Mouse (Mus musculus) embryonic facial prominence, embryonic 13.5 days (tissue): Measurements from ENCODE around the gene Rb1. TPM values are rescaled to one million over a fixed set of nuclear protein-coding genes. Genes with fewer than 3 reads are reported as not detected.

Source experiments
- ATAC-seq: fragments of 200-750 bp; cut with Nextera tagmentation; 2 replicates; pipeline ENCODE4 v1.8.0; 2017; ENCODE audit warnings: low read depth; ENCODE audit not compliant: insufficient number of reproducible peaks, insufficient read depth, low FRiP score, low TSS enrichment
- H3K27ac ChIP-seq: fragments of 300-500 bp; sonication (generic); 2 replicates; pipeline ENCODE4 v1.5.1; 2015; ENCODE audit warnings: moderate library complexity, mild to moderate bottlenecking, inconsistent platforms
- H3K27me3 ChIP-seq: fragments of 300-500 bp; sonication (generic); 2 replicates; pipeline ENCODE4 v1.6.1; 2015; ENCODE audit warnings: mild to moderate bottlenecking, inconsistent platforms
- H3K36me3 ChIP-seq: fragments of 300-500 bp; sonication (generic); 2 replicates; pipeline ENCODE4 v1.6.1; 2015; ENCODE audit warnings: mild to moderate bottlenecking, inconsistent platforms
- H3K4me1 ChIP-seq: fragments of 300-500 bp; sonication (generic); 2 replicates; pipeline ENCODE4 v1.6.1; 2015; ENCODE audit warnings: inconsistent platforms
- H3K4me2 ChIP-seq: fragments of 300-500 bp; sonication (generic); 2 replicates; pipeline ENCODE4 v1.6.1; 2015; ENCODE audit warnings: moderate library complexity, mild to moderate bottlenecking, inconsistent platforms
- H3K4me3 ChIP-seq: fragments of 300-500 bp; sonication (generic); 2 replicates; pipeline ENCODE4 v1.5.1; 2015; ENCODE audit warnings: mild to moderate bottlenecking, inconsistent platforms
- H3K9ac ChIP-seq: fragments of 300-500 bp; sonication (generic); 2 replicates; pipeline ENCODE4 v1.6.1; 2015; ENCODE audit warnings: mild to moderate bottlenecking, inconsistent platforms
- H3K9me3 ChIP-seq: fragments of 300-500 bp; sonication (generic); 2 replicates; pipeline ENCODE4 v1.6.1; 2016; ENCODE audit warnings: inconsistent platforms
- WGBS: fragments of 180-500 bp; shearing (Covaris S2); methylation state at CpG from one replicate; pipeline ENCODE4 v1.1.7; 2015; ENCODE audit warnings: mixed read lengths; 5-methylcytosine and 5-hydroxymethylcytosine counted together
- microRNA counts: library from miRNA; unstranded; fragments of <30 nt; microRNA quantifications from one replicate; lab custom pipeline; 2016
- microRNA-seq: library from miRNA; unstranded; fragments of <30 nt; microRNA quantifications from one replicate; pipeline ENCODE4, GENCODE M21; 2016
- polyA plus RNA-seq: library from polyadenylated mRNA; unstranded; fragments of >200 nt; fragmentation: Nextera tagmentation; extraction: Ambion mirVana; gene quantifications from 2 replicates; pipeline ENCODE4 v1.2.1, GENCODE M21; 2015

Gene Rb1
- polyA plus RNA-seq, 1 experiment from 2014 or later = 19.1 TPM

DNA sequence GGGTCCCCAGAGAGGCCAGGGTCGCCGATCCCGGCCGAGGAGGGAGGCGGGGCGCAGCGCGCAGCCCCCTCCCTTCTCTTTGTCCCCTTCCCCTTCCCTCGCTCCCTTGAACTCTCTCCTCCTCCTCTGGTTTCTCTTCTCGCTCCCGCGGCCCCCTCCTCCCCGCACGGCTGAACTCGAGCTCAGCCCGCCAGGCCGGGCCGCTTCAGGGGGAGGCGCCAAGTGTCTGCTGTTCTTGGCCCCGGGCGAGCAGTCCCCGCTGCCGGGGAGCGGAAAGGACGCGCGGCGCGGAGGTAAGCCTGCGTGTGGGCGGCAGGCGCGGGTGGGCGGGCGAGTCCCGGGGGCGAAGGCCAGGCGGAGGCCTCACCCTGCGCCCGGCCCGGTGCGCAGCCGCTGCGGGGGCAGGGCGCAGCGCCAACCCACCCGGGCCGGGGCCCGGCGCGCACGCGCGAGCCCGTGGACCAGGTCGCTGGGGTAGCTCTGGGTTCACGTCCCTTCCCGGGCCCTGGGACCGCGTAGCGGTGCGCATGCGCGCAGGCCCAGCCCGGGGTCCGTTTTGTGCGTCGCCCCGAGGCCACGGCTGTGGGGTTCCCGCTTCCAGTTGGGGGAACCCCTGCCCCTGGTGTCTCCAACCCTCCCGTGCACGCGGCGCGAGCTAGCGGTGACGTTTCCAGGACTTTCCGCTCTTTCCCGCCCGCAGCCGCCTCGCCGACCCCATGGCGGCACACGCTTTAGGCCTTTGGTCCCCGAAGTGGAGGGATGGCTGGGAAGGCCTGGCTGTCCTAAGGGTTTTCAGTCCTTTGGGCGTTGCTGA is 182.5 kb downstream of the Rb1 start:
- Histone ChIP-seq H3K27me3 (no peaks in the 10 kb centered on the region), H3K27ac (peak overlapping the region; percentile 100), H3K9ac (peak overlapping the region; percentile 97), H3K36me3 (peaks cover 9% of the 10 kb centered on the region), H3K4me3 (peak overlapping the region; percentile 77), H3K9me3 (no peaks in the 10 kb centered on the region), H3K4me1 (peaks cover 19% of the 10 kb centered on the region), H3K4me2 (peak overlapping the region; percentile 82)
- peak; percentile 90 for ATAC-seq
- under 1% methylated on average over 84 of the region's 88 CpGs for WGBS

GRCm38 (mm10) chr14:73142421-73142895 is 183.2 kb downstream of the Rb1 start:
- H3K9ac ChIP-seq = peak overlapping the region; percentile 97
- H3K4me2 ChIP-seq = peak overlapping the region; percentile 82
- under 1% methylated on average over 11 of the region's 11 CpGs for WGBS
- H3K27ac ChIP-seq = peak overlapping the region; percentile 100
- H3K4me1 ChIP-seq = peaks cover 19% of the 10 kb centered on the region
- ATAC-seq = 0 out of 2 replicates have a peak, but pooled peaks have one; percentile 49
- H3K9me3 ChIP-seq = no peaks in the 10 kb centered on the region
- H3K27me3 ChIP-seq = no peaks in the 10 kb centered on the region
- H3K36me3 ChIP-seq = peaks cover 9% of the 10 kb centered on the region
- H3K4me3 ChIP-seq = peak overlapping the region; percentile 77

- WGBS = 76% methylated on average over 3 of the region's 3 CpGs
- no peak overlapping the region; the same call in 1 of the 2 replicates for H3K4me3 ChIP-seq
Observed at GRCm38 (mm10) chr14:73141800-73142199, 183.8 kb downstream of the Rb1 start.

DNA sequence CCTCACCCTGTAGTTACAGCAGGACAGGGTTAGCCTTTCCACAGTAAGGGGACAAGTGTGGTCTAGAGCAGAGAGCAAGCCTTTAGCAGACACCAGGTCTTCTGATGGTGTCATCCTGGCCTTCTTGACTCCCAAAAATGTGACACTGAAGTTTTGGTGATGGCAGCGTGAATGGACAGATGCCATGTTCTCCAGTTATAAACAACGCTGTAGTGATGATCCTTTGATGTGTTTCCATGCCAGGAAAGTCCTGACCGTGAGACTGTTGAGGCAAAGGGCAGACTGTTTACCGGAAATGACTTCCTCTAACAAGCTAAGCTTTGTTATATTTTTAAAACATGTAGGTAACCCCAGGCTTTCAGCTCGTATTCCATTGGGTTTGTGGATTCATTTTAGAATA is 185.8 kb downstream of the Rb1 start:
- Histone ChIP-seq H3K9ac (no peak overlapping the region), H3K9me3 (no peaks in the 10 kb centered on the region), H3K4me2 (no peak overlapping the region), H3K27me3 (no peaks in the 10 kb centered on the region), H3K4me1 (peaks cover 17% of the 10 kb centered on the region), H3K36me3 (no peaks in the 10 kb centered on the region), H3K27ac (no peak overlapping the region), H3K4me3 (no peak overlapping the region)
- WGBS = 44% methylated on average over 5 of the region's 5 CpGs
- ATAC-seq = no peak

More at GRCm38 (mm10) chr14:73141800-73142199, 183.8 kb downstream of the Rb1 start:
- no peak overlapping the region for H3K9ac ChIP-seq
- no peaks in the 10 kb centered on the region for H3K27me3 ChIP-seq
- no peaks in the 10 kb centered on the region for H3K9me3 ChIP-seq
- peak overlapping the region; percentile 82; the same call in 1 of the 2 replicates for H3K4me2 ChIP-seq
- H3K36me3 ChIP-seq = peaks cover 9% of the 10 kb centered on the region
- no peak for ATAC-seq
- peaks cover 19% of the 10 kb centered on the region for H3K4me1 ChIP-seq
- H3K27ac ChIP-seq = peak overlapping the region; percentile 100

DNA sequence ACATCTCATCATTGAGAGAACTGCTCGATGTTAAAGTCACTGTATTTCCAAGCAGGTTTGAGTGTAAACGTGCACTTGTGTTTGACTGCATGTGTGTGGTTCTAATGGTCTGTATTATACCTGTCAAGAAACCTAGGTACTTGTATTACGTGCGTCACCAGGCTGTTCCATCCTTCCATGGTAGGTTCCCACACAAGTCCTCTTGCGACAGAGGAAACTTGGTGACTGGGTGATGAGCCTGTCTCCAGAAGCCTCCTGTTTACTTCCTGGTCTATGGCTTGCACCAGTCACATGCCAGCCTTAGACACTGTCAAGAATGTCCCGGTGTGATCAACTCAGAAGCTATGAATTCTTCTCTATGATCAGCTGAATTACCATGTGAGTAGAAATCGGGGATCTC is 187.1 kb downstream of the Rb1 start:
- H3K36me3 ChIP-seq = no peaks in the 10 kb centered on the region
- H3K4me1 ChIP-seq = 0 out of 2 replicates have a peak, but pooled peaks cover 6% of the 10 kb centered on the region
- H3K27ac ChIP-seq = no peak overlapping the region
- ATAC-seq = no peak
- H3K27me3 ChIP-seq = no peaks in the 10 kb centered on the region
- no peak overlapping the region for H3K4me3 ChIP-seq
- 90% methylated on average over 7 of the region's 7 CpGs for WGBS
- H3K9ac ChIP-seq = no peak overlapping the region
- H3K9me3 ChIP-seq = no peaks in the 10 kb centered on the region
- H3K4me2 ChIP-seq = no peak overlapping the region

DNA sequence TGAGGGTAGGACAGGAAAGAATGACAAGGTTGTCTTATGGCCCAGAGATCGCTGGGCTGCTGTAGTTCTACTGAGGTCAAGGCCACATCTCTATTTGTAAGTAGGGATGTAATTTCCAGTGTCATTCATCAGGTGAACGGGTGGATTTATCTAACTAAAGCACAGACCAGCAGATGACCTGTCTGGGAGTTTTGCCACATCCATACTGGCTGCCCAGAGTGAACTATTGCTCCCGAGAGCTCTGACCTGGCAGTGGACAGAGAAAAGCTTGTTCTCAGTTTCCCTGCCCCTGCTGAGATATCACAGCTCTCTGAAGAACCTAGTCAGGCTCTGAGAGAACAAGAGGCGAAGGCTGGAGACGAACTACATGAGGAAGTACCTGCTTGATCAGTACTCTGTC is 188.4 kb downstream of the Rb1 start:
- Histone ChIP-seq H3K9ac (no peak overlapping the region), H3K27me3 (no peaks in the 10 kb centered on the region), H3K4me1 (0 out of 2 replicates have a peak, but pooled peaks cover 4% of the 10 kb centered on the region), H3K27ac (no peak overlapping the region), H3K36me3 (no peaks in the 10 kb centered on the region), H3K4me2 (no peak overlapping the region), H3K9me3 (no peaks in the 10 kb centered on the region), H3K4me3 (no peak overlapping the region)
- 75% methylated on average over 5 of the region's 5 CpGs for WGBS
- ATAC-seq = no peak

MicroRNAs encoded within 50 kb of the gene (microRNA counts, 519-probe panel; counts per million panel counts)
- microRNA mmu-miR-687 (lab: Ali Mortazavi, UCI) = 236 counts per million, percentile 44 among the panel's probes with 10 or more counts

Small RNAs within 50 kb of the gene (microRNA-seq; reads per million reads assigned to microRNA genes)
- not detected for gene Mir687

Other genes with a start within 250 kb of the Rb1 start
- 122 and 131 TPM in 2 replicates for gene Rcbtb2, start 202.8 kb downstream of the Rb1 start, polyA plus RNA-seq
- 15.5 and 16.9 TPM in 2 replicates for gene Lpar6, start 87.9 kb downstream of the Rb1 start, polyA plus RNA-seq
- gene Itm2b, start 59.5 kb upstream of the Rb1 start, polyA plus RNA-seq = 659 and 793 TPM in 2 replicates
- gene Med4, start 184.2 kb upstream of the Rb1 start, polyA plus RNA-seq = 99.4 and 103 TPM in 2 replicates
- gene Sucla2, start 199.5 kb upstream of the Rb1 start, polyA plus RNA-seq = 99.0 and 101 TPM in 2 replicates
- 5.6 and 6.3 TPM in 2 replicates for gene Nudt15, start 222.4 kb upstream of the Rb1 start, polyA plus RNA-seq